Mouse (Mus musculus): ENCODE data around the gene Stk32c. TPM values are rescaled to one million over a fixed set of nuclear protein-coding genes. Genes with fewer than 3 reads are reported as not detected.

The Stk32c gene
- polyA plus RNA-seq, 1 experiment = 22.6 TPM

- no peaks in the 10 kb centered on the region for H3K4me1 ChIP-seq (ENCODE audit: control insufficient read depth, insufficient read depth, low read length)
- H3K4me3 ChIP-seq (replicated peaks; ENCODE audit: insufficient read depth, low read depth, low read length) = peak overlapping the region; percentile 77
- TF ChIP-seq POLR2A (IDR thresholded peaks at IDR 0.05; ENCODE audit: borderline replicate concordance, insufficient read depth, low read length) = no peak
- no peak for TF ChIP-seq CTCF (IDR thresholded peaks at IDR 0.05; ENCODE audit: borderline replicate concordance, insufficient read depth, low read depth, low read length)
- H3K27ac ChIP-seq (ENCODE audit: insufficient read depth, low read length) = no peak overlapping the region
- DNase-seq = peak; percentile 73 to 74
- WGBS = 1% methylated on average over 94 of the region's 94 CpGs
- H3K27me3 ChIP-seq (ENCODE audit: control insufficient read depth, insufficient read depth, low read length) = no peaks in the 10 kb centered on the region
Observed at GRCm38 (mm10) chr7:139187771-139188633, 25.1 kb downstream of the Stk32c start.

GRCm38 (mm10) chr7:139187277-139187676, 25.8 kb downstream of the Stk32c start:
- peak overlapping the region; percentile 77 for H3K4me3 ChIP-seq (replicated peaks; ENCODE audit: insufficient read depth, low read depth, low read length)
- no peak for DNase-seq
- no peak overlapping the region for H3K27ac ChIP-seq (ENCODE audit: insufficient read depth, low read length)
- WGBS = 51% methylated on average over 7 of the region's 7 CpGs
- TF ChIP-seq CTCF (IDR thresholded peaks at IDR 0.05; ENCODE audit: borderline replicate concordance, insufficient read depth, low read depth, low read length) (no peak), POLR2A (IDR thresholded peaks at IDR 0.05; ENCODE audit: borderline replicate concordance, insufficient read depth, low read length) (no peak)
- no peaks in the 10 kb centered on the region for H3K4me1 ChIP-seq (ENCODE audit: control insufficient read depth, insufficient read depth, low read length)
- H3K27me3 ChIP-seq (ENCODE audit: control insufficient read depth, insufficient read depth, low read length) = no peaks in the 10 kb centered on the region

- H3K27me3 ChIP-seq (ENCODE audit: control insufficient read depth, insufficient read depth, low read length) = no peaks in the 10 kb centered on the region
- no peak for DNase-seq
- TF ChIP-seq POLR2A (IDR thresholded peaks at IDR 0.05; ENCODE audit: borderline replicate concordance, insufficient read depth, low read length) (no peak), CTCF (IDR thresholded peaks at IDR 0.05; ENCODE audit: borderline replicate concordance, insufficient read depth, low read depth, low read length) (no peak)
- H3K4me1 ChIP-seq (ENCODE audit: control insufficient read depth, insufficient read depth, low read length) = no peaks in the 10 kb centered on the region
- H3K4me3 ChIP-seq (replicated peaks; ENCODE audit: insufficient read depth, low read depth, low read length) = no peak overlapping the region
- H3K27ac ChIP-seq (ENCODE audit: insufficient read depth, low read length) = no peak overlapping the region
- 79% methylated on average over 8 of the region's 8 CpGs for WGBS
Observed at GRCm38 (mm10) chr7:139186436-139186835, 26.7 kb downstream of the Stk32c start.

GRCm38 (mm10) chr7:139185971-139186370, 27.1 kb downstream of the Stk32c start:
- H3K4me1 ChIP-seq (ENCODE audit: control insufficient read depth, insufficient read depth, low read length) = no peaks in the 10 kb centered on the region
- 85% methylated on average over 5 of the region's 5 CpGs for WGBS
- no peaks in the 10 kb centered on the region for H3K27me3 ChIP-seq (ENCODE audit: control insufficient read depth, insufficient read depth, low read length)
- no peak overlapping the region for H3K4me3 ChIP-seq (replicated peaks; ENCODE audit: insufficient read depth, low read depth, low read length)
- no peak for DNase-seq
- H3K27ac ChIP-seq (ENCODE audit: insufficient read depth, low read length) = no peak overlapping the region
- no peak for TF ChIP-seq POLR2A (IDR thresholded peaks at IDR 0.05; ENCODE audit: borderline replicate concordance, insufficient read depth, low read length)
- no peak for TF ChIP-seq CTCF (IDR thresholded peaks at IDR 0.05; ENCODE audit: borderline replicate concordance, insufficient read depth, low read depth, low read length)

GRCm38 (mm10) chr7:139184846-139185245, 28.3 kb downstream of the Stk32c start:
- TF ChIP-seq CTCF (IDR thresholded peaks at IDR 0.05; ENCODE audit: borderline replicate concordance, insufficient read depth, low read depth, low read length) (no peak), POLR2A (IDR thresholded peaks at IDR 0.05; ENCODE audit: borderline replicate concordance, insufficient read depth, low read length) (no peak)
- H3K27ac ChIP-seq (ENCODE audit: insufficient read depth, low read length) = no peak overlapping the region
- no peak overlapping the region for H3K4me3 ChIP-seq (replicated peaks; ENCODE audit: insufficient read depth, low read depth, low read length)
- WGBS = 90% methylated on average over 7 of the region's 7 CpGs
- no peaks in the 10 kb centered on the region for H3K4me1 ChIP-seq (ENCODE audit: control insufficient read depth, insufficient read depth, low read length)
- no peaks in the 10 kb centered on the region for H3K27me3 ChIP-seq (ENCODE audit: control insufficient read depth, insufficient read depth, low read length)
- no peak for DNase-seq

GRCm38 (mm10) chr7:139184396-139184795, 28.7 kb downstream of the Stk32c start:
- WGBS = 45% methylated on average over 4 of the region's 4 CpGs
- Histone ChIP-seq H3K4me1 (ENCODE audit: control insufficient read depth, insufficient read depth, low read length) (no peaks in the 10 kb centered on the region), H3K27ac (ENCODE audit: insufficient read depth, low read length) (no peak overlapping the region), H3K4me3 (replicated peaks; ENCODE audit: insufficient read depth, low read depth, low read length) (no peak overlapping the region), H3K27me3 (ENCODE audit: control insufficient read depth, insufficient read depth, low read length) (no peaks in the 10 kb centered on the region)
- TF ChIP-seq POLR2A (IDR thresholded peaks at IDR 0.05; ENCODE audit: borderline replicate concordance, insufficient read depth, low read length) = no peak
- TF ChIP-seq CTCF (IDR thresholded peaks at IDR 0.05; ENCODE audit: borderline replicate concordance, insufficient read depth, low read depth, low read length) = no peak
- peak in 1 of 2 experiments; percentile 26 for DNase-seq

DNA sequence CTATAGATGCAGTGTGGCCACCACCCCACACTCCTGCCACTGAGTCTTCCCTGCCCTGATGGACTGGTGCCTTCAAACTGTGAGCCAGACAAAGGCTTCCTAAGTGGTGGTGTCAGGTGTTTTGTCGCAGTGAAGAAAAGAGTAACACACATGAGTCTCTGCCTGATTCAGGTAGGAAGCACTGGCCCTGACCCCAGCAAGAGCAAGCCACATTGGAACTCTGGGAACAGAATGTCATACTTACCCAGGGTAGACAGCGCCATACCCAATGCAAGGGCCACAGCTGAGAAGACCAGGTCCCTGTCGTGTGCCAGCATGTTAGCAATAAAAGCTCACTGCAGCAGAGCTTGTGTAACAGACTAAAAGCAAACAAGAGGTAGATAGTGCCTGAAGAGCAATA, 33.0 kb downstream of the Stk32c start:
- Histone ChIP-seq H3K4me3 (replicated peaks; ENCODE audit: insufficient read depth, low read depth, low read length) (no peak overlapping the region), H3K27me3 (ENCODE audit: control insufficient read depth, insufficient read depth, low read length) (no peaks in the 10 kb centered on the region), H3K27ac (ENCODE audit: insufficient read depth, low read length) (no peak overlapping the region), H3K4me1 (ENCODE audit: control insufficient read depth, insufficient read depth, low read length) (no peaks in the 10 kb centered on the region)
- TF ChIP-seq CTCF (IDR thresholded peaks at IDR 0.05; ENCODE audit: borderline replicate concordance, insufficient read depth, low read depth, low read length) (no peak), POLR2A (IDR thresholded peaks at IDR 0.05; ENCODE audit: borderline replicate concordance, insufficient read depth, low read length) (no peak)
- 89% methylated on average over 3 of the region's 3 CpGs for WGBS
- no peak for DNase-seq

DNA sequence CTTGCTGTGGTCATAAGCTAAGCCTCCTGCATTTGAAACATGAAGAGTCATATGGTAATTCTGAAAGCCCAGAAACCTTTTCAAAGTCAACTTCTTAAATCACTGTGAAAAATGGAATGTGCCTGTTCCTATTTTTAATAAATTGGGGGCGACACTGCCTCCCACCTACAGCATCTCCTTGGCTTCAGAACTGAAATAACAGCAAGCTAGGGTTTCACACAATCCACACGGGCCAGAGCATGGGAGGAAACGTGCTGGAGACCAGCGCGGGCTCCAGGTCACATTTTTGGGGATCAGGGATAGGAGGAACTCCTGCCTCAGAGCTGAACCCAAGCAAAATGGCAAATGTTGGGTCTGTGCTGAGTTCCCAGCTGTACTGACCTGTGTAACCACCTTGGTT, 33.8 kb downstream of the Stk32c start:
- Histone ChIP-seq H3K27ac (ENCODE audit: insufficient read depth, low read length) (no peak overlapping the region), H3K4me3 (replicated peaks; ENCODE audit: insufficient read depth, low read depth, low read length) (no peak overlapping the region), H3K27me3 (ENCODE audit: control insufficient read depth, insufficient read depth, low read length) (no peaks in the 10 kb centered on the region), H3K4me1 (ENCODE audit: control insufficient read depth, insufficient read depth, low read length) (no peaks in the 10 kb centered on the region)
- WGBS = 88% methylated on average over 5 of the region's 5 CpGs
- DNase-seq = no peak
- TF ChIP-seq POLR2A (IDR thresholded peaks at IDR 0.05; ENCODE audit: borderline replicate concordance, insufficient read depth, low read length) (no peak), CTCF (IDR thresholded peaks at IDR 0.05; ENCODE audit: borderline replicate concordance, insufficient read depth, low read depth, low read length) (no peak)
